Mouse (Mus musculus): ENCODE data around the gene Gck.

GRCm38 (mm10) chr11:5902390-5902789, 47.5 kb downstream of the Gck start:
- TF ChIP-seq CTCF (conservative IDR thresholded peaks at IDR 0.05; ENCODE audit: low read length) (no peak), POU5F1 (IDR thresholded peaks at IDR 0.05; ENCODE audit: borderline replicate concordance, low read length) (no peak)

All from E14TG2a.4 (cell line).